Mouse (Mus musculus) liver, postnatal 0 days (tissue): Measurements from ENCODE around the gene 1600002K03Rik.

Source experiments
- CTCF ChIP-seq: sonication (generic); IDR thresholded peaks from 2 replicates; pipeline ENCODE4 v1.5.1; 2016; ENCODE audit warnings: antibody characterized with exemption, low read depth
- EP300 ChIP-seq: IDR thresholded peaks from 2 replicates; pipeline ENCODE4 v1.6.1; 2016; ENCODE audit warnings: antibody characterized with exemption, low read depth, mild to moderate bottlenecking

DNA sequence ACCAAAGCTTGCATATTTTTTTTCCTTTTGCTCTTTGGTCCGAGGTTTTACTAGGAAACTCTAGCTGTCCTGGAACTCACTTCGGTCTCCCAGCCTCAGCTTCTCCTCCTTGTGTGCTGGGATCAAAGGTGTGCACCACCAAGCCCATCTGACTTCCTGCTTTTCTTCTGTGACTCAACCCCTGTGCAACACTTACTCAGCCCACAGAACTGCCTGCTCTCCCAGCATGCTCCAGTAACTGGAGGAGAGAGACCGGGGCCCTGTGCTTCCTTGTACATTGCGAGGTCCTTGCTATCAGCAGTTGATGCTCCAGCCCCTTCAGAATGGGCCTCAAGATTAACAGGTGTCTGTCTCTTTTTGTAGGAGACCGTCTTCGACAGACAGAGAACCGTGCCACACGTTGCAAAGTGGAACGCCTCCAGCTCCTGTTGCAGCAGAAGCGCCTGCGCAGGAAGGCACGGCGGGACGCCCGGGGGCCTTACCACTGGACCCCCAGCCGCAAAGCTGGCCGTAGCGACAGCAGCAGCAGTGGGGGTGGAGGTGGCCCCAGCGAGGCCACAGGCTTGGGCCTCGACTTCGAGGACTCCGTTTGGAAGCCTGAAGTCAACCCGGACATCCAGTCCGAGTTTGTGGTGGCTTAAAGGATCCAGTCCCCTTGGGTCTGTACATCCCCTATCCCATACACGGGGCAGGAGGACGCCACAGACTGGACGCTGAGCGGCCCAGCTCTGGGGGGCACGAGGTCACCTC lies 16.6 kb upstream of the 1600002K03Rik start:
- TF ChIP-seq CTCF, result no peak
- no peak for TF ChIP-seq EP300
